Mouse (Mus musculus) spleen, adult 18-20 months (tissue): Measurements from ENCODE around the gene Scpep1.
A peak's percentile ranks its signal among the peaks of the same experiment; 100 is the strongest.

Source experiments
- DNase-seq, 2 experiments: peaks; one replicate each; pipeline ENCODE4 v3.0.0; 2022; ENCODE audit warnings: mixed read lengths in 2 of 2

Gene Scpep1

GRCm38 (mm10) chr11:88970202-88970732 lies 15.0 kb upstream of the Scpep1 start, which contains the start of gene Coil:
Gene Coil (plus strand): TSS chr11:88970252.
- DNase-seq, result no peak

GRCm38 (mm10) chr11:88966881-88967361 lies 11.7 kb upstream of the Scpep1 start, which contains the start of gene Elobl:
Gene Elobl (minus strand): TSS chr11:88966931.
- no peak for DNase-seq

- no peak for DNase-seq
Measured at GRCm38 (mm10) chr11:88958851-88959250, 3.6 kb upstream of the Scpep1 start.

DNA sequence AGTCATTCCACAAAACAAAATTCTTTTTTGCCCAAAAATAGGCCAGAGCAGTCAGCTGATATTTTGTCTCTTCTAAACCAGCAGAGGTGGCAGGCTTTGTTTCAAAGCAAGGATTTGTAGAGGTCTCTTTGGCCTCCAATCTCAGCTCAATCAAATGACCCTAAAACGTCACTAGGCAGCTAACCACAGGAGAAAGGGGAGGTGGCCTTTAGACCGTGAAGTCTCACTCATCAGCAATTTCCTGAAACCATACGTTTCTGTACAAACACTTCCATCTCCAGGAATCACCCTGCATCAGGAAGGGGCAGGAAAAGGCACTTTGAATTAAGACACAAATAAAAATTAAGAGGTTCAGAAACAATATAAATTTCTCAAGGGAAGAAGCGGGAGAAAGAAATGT lies 462 bp downstream of the Scpep1 start:
- DNase-seq, result peak in 1 of 2 experiments; percentile 13

- DNase-seq, result no peak
Measured at GRCm38 (mm10) chr11:88953582-88953981, 1.7 kb downstream of the Scpep1 start.

DNA sequence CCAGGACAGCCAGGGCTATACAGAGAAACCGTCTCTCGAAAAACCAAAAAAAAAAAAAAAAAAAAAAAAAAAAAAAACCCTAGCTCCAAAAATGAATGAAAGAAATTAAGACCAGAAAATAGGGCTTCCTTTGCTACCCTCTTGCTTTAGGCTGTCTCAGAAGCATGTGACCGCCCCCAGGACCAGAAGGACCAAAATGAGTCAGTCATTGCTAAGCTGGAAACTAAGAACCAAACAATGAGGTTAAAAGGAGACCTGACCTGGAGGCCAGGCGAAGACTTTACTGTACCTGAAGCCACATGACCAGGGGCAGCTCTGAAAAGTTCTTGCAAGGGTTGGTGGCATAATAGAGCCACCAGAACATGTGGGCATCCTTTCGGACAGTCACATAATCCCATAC lies 3.1 kb downstream of the Scpep1 start:
- no peak for DNase-seq

DNA sequence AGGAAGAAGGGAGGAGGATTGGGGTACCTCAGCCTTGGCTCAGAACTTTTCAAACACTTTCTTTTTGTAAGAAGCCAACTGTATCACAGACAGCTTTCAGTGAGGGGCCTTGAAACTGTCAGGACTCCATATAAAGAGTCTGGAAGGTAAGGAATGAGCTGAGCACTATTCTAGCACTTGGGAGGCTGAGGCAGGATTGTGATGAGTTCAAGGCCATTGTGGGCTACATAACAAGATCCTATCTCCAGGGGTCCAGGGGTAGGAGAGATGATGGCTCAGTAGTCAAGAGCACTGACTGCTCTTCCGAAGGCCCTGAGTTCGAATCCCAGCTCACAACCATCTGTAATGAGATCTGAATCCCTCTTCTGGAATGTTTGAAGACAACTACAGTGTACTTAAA lies 3.7 kb downstream of the Scpep1 start:
- no peak for DNase-seq

GRCm38 (mm10) chr11:88950640-88951250 lies 4.5 kb downstream of the Scpep1 start:
- DNase-seq, result no peak

DNA sequence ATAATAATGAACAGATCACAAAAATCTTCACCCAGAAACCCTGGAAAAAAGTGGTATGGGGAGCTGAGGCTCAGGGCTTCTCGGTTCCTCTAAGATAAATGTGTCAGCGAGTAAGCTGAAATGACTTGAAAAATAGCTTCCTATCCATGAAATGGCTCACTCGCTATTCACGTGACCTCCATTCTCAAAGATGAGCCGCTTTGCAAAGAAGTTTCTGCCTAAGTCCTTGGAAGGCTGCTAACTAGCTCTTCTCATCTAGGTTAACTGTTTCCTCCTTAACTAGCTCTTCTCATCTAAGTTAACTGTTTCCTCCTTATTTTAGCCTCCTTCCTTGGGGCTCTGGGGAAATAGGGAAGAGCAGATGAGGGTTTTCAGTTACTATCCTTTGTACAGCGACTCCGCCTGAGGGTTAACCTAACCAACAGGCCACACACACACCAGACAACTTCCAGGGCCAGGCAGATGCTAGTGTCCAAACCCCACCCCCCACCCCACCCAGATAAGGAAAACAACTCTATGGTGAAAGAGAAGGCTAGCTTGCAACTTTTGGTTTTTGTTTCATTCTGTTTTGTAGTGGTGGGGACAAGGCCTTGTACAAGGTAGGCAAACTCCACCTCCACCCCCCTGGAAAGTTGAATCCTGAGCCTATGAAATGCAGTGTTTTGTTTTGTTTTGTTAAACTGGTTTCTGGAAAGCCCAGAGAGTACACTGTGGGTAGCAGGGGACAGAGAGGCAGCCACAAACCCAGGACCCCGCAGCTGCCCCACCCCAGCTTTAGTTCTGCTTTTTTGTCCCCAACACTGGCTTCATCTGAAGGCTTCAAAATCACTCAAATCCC lies 5.2 kb downstream of the Scpep1 start:
- no peak for DNase-seq

- no peak for DNase-seq
Measured at GRCm38 (mm10) chr11:88948896-88949295, 6.4 kb downstream of the Scpep1 start.

GRCm38 (mm10) chr11:88945971-88946585 lies 9.2 kb downstream of the Scpep1 start:
- DNase-seq, result no peak

- no peak for DNase-seq
Measured at GRCm38 (mm10) chr11:88941489-88941888, 13.8 kb downstream of the Scpep1 start.

DNA sequence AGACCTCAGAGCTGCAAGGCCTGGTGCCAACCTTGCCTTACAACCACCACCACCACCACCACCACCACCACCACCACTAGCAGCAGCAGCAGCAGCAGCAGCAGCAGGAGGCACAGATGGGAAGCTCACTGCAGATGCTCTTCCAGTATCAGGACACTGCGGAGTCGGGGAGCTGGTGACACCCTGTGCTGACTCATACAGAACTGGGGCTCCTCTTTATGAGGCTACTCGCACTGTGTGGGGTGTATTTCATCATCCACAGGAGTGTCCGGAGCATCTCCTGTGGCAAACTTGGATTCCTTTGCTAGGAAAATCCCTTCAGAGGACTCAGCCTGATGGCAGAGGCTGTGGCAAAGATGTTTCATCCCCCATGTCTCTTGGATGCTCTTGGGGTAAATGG lies 15.6 kb downstream of the Scpep1 start:
- no peak for DNase-seq

GRCm38 (mm10) chr11:88938770-88939169 lies 16.5 kb downstream of the Scpep1 start:
- no peak for DNase-seq

DNA sequence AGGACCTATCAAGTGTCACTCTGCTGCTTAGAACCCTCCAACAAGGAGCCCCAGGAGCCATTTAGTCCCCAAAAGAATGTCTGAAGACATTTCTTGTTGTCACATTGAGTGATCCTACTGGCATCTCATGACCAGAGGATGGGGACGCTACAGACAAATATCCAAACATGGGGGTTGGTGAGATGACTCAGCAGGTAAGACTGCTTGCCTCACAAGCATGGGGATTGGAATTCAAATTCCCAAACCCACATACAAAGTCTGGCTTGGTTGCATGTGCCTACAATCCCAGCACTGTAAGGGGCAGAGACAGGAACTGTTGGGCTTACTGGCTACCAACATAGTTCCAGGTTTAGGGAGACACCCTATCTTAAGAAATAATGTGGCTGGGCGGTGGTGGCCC lies 17.4 kb downstream of the Scpep1 start:
- DNase-seq, result no peak

- no peak for DNase-seq
Measured at GRCm38 (mm10) chr11:88934089-88935000, 20.9 kb downstream of the Scpep1 start.

DNA sequence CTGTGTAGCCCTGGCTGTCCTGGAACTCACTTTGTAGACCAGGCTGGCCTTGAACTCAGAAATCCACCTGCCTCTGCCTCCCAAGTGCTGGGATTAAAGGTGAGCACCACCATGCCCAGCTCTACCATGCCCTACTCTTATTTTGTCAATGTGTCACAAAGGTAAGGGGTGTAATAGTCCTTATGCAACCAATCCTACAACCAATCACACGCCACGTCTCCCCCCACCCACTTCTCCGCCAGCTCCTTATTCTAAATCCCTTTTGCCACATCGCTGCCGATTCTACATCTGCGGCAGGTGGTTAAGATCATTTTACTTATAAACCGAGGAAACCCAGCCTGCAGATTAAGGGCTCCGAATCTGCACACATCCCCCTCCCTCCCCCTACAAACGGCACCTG lies 22.2 kb downstream of the Scpep1 start:
- no peak for DNase-seq

GRCm38 (mm10) chr11:88931692-88932530 lies 23.4 kb downstream of the Scpep1 start:
- DNase-seq, result no peak

DNA sequence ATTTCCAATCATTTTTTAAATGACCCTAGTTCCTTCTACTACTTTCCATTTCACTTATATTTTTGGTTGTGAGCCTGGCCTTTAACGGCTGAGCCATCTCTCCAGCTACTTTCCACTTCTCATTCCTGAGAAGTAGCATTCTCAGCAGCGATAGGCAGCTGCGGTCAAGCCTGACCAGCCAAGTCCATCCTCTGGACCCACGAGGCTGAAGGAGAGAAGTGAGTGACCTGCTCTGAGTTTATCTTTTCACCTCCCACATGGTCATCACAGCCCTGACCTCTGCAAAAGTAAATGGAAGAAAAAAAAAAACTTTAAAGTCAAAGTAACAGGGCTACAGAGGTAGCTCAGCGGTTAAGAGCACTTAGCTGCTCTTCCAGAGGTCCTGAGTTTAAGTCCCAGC lies 28.7 kb downstream of the Scpep1 start:
- no peak for DNase-seq

- DNase-seq, result no peak
Measured at GRCm38 (mm10) chr11:88909388-88910036, 45.8 kb downstream of the Scpep1 start.
